In genomic region chr16:31428675-31429470, GRCm38 (mm10) we compare ENCODE assay signal across 8 mouse cellular contexts. TPM values are rescaled to one million over a fixed set of nuclear protein-coding genes. Genes with fewer than 3 reads are reported as not detected.
DNase-seq lines count a peak whose midpoint lies in the region; ATAC-seq lines count a peak whose summit lies in the region.

No protein-coding gene starts in this region.

- no peaks in the 10 kb centered on the region for H3K9me3 ChIP-seq in kidney, embryonic 15.5 days (replicated peaks)
- no peaks in the 10 kb centered on the region for H3K9me3 ChIP-seq in limb, embryonic 15.5 days
- no peaks in the 10 kb centered on the region for H3K9me3 ChIP-seq in midbrain, embryonic 15.5 days

- H3K9ac ChIP-seq in kidney, embryonic 15.5 days, result peak overlapping the region; percentile 48
- H3K9ac ChIP-seq in limb, embryonic 15.5 days, result peak overlapping the region; percentile 37; the same call in 1 of the 2 replicates
- peak overlapping the region; percentile 79 for H3K9ac ChIP-seq in midbrain, embryonic 15.5 days

- intact Hi-C loops in gastrocnemius, postnatal 36 days (cut with DNase I), result no loop called here

- peaks cover 51% of the 10 kb centered on the region for H3K27me3 ChIP-seq in kidney, embryonic 15.5 days
- peaks cover 15% of the 10 kb centered on the region for H3K27me3 ChIP-seq in limb, embryonic 15.5 days
- H3K27me3 ChIP-seq in midbrain, embryonic 15.5 days (replicated peaks), result peaks cover 12% of the 10 kb centered on the region
- no peaks in the 10 kb centered on the region for H3K27me3 ChIP-seq in splenic B cell, adult 2 months (ENCODE audit: control insufficient read depth, insufficient read depth, low read length, poor library complexity, severe bottlenecking)

- peak overlapping the region; percentile 52 for H3K27ac ChIP-seq in kidney, embryonic 15.5 days
- H3K27ac ChIP-seq in limb, embryonic 15.5 days, result peak overlapping the region; percentile 77
- H3K27ac ChIP-seq in midbrain, embryonic 15.5 days, result peak overlapping the region; percentile 93

- peak; percentile 21 for DNase-seq in gastrocnemius, postnatal 10 days
- DNase-seq in gastrocnemius, postnatal 36 days, result no peak
- DNase-seq in cerebellum, postnatal 4 days (ENCODE audit: low spot score in 2 of 2), result peak; percentile 50 to 69
- DNase-seq in heart, adult 9 months (ENCODE audit: low spot score in 2 of 2), result peak; percentile 22 to 27
- peak; percentile 52 for DNase-seq in splenic B cell, adult 2 months (ENCODE audit: low read depth, low spot score)

- WGBS in kidney, embryonic 15.5 days, result under 1% methylated on average over 65 of the region's 65 CpGs
- WGBS in limb, embryonic 15.5 days, result under 1% methylated on average over 65 of the region's 65 CpGs
- under 1% methylated on average over 64 of the region's 65 CpGs for WGBS in midbrain, embryonic 15.5 days

- peak overlapping the region; percentile 97 for H3K4me2 ChIP-seq in kidney, embryonic 15.5 days
- peak overlapping the region; percentile 96 for H3K4me2 ChIP-seq in limb, embryonic 15.5 days
- H3K4me2 ChIP-seq in midbrain, embryonic 15.5 days, result peak overlapping the region; percentile 64

- peaks cover 27% of the 10 kb centered on the region for H3K4me1 ChIP-seq in kidney, embryonic 15.5 days
- H3K4me1 ChIP-seq in limb, embryonic 15.5 days, result peaks cover 22% of the 10 kb centered on the region
- H3K4me1 ChIP-seq in midbrain, embryonic 15.5 days, result peaks cover 22% of the 10 kb centered on the region

- H3K4me3 ChIP-seq in kidney, embryonic 15.5 days (replicated peaks), result peak overlapping the region; percentile 64
- H3K4me3 ChIP-seq in limb, embryonic 15.5 days, result peak overlapping the region; percentile 65
- peak overlapping the region; percentile 64 for H3K4me3 ChIP-seq in midbrain, embryonic 15.5 days

- ATAC-seq in kidney, embryonic 15.5 days (replicated peaks; ENCODE audit: low FRiP score), result peak; percentile 28; the same call in 1 of the 2 replicates
- ATAC-seq in limb, embryonic 15.5 days (ENCODE audit: insufficient number of reproducible peaks, low FRiP score, low TSS enrichment, low read depth), result no peak
- peak; percentile 73 for ATAC-seq in midbrain, embryonic 15.5 days (replicated peaks)

- no peaks in the 10 kb centered on the region for H3K36me3 ChIP-seq in kidney, embryonic 15.5 days
- H3K36me3 ChIP-seq in limb, embryonic 15.5 days, result no peaks in the 10 kb centered on the region
- no peaks in the 10 kb centered on the region for H3K36me3 ChIP-seq in midbrain, embryonic 15.5 days (replicated peaks)
- H3K36me3 ChIP-seq in splenic B cell, adult 2 months (ENCODE audit: control insufficient read depth, insufficient read depth, low read length, poor library complexity, severe bottlenecking), result no peaks in the 10 kb centered on the region

RNA-seq across cellular contexts. Expression of gene Bdh1, which starts 6.8 kb away (rescaled TPM):
- total RNA-seq in gastrocnemius, postnatal 10 days (2021), result 1 to 10 TPM; 1.5 to 3.0 TPM
- 10 to 100 TPM; 42.7 to 51.2 TPM for total RNA-seq in gastrocnemius, postnatal 36 days (2021)
- 23.6 and 25.4 TPM in 2 replicates for polyA plus RNA-seq in kidney, embryonic 15.5 days (2015; fragmentation: Nextera tagmentation; extraction: Ambion mirVana)
- polyA plus RNA-seq in limb, embryonic 15.5 days (2015; fragmentation: Nextera tagmentation; extraction: Ambion mirVana), result 33.6 and 43.4 TPM in 2 replicates
- 105 and 113 TPM in 2 replicates for polyA plus RNA-seq in midbrain, embryonic 15.5 days (2015; fragmentation: Nextera tagmentation; extraction: Ambion mirVana)

Comparison
In these comparisons a context has a peak if more than half of its experiments do, and no peak if none do; other contexts are left out.
1. DNase-seq: peak in gastrocnemius, postnatal 10 days (single experiment), cerebellum, postnatal 4 days (2 of 2), heart, adult 9 months (2 of 2) and splenic B cell, adult 2 months (single experiment); none in gastrocnemius, postnatal 36 days (0 of 2).
2. Peak in every context shown above with its lines, with median percentiles within 50 percentile points of each other: H3K27ac ChIP-seq, H3K4me2 ChIP-seq, H3K4me3 ChIP-seq and H3K9ac ChIP-seq.